Mouse (Mus musculus): ENCODE measurements at regions not wholly inside any gene's neighbourhood (a gene's known extent, or its start where the extent isn't known, plus 50 kb on each side); places are given as distances from the start of the nearest gene placed in this dataset.

GRCm38 (mm10) chr16:86741236-86741635 lies 612.7 kb upstream of the N6amt1 start:
- no peak for TF ChIP-seq CTCF (conservative IDR thresholded peaks at IDR 0.05; ENCODE audit: low read length)
- no peak for TF ChIP-seq NANOG (IDR thresholded peaks at IDR 0.05; ENCODE audit: borderline replicate concordance, low read length)

Measured in E14TG2a.4 (cell line).